Mouse (Mus musculus) midbrain, embryonic 16.5 days (tissue): Measurements from ENCODE around the gene Irf2bp2. TPM values are rescaled to one million over a fixed set of nuclear protein-coding genes. Genes with fewer than 3 reads are reported as not detected.

ENCODE experiments used
- ATAC-seq: fragments of 200-750 bp; cut with Nextera tagmentation; 2 replicates; pipeline ENCODE4 v1.8.0; 2017; ENCODE audit warnings: moderate TSS enrichment
- H3K27ac ChIP-seq: fragments of 300-500 bp; sonication (generic); 2 replicates; pipeline ENCODE4 v1.5.1; 2014; ENCODE audit warnings: mild to moderate bottlenecking, low read length, mixed read lengths
- H3K27me3 ChIP-seq: fragments of 300-500 bp; sonication (generic); 2 replicates; pipeline ENCODE4 v1.6.1; 2014; ENCODE audit warnings: low read depth, low read length, mixed read lengths; ENCODE audit not compliant: control insufficient read depth, insufficient read depth
- H3K36me3 ChIP-seq: fragments of 300-500 bp; sonication (generic); 2 replicates; pipeline ENCODE4 v1.6.1; 2014; ENCODE audit warnings: mild to moderate bottlenecking, low read length, moderate library complexity, mixed read lengths; ENCODE audit not compliant: control insufficient read depth, insufficient read depth
- H3K4me1 ChIP-seq: fragments of 300-500 bp; sonication (generic); 2 replicates; pipeline ENCODE4 v1.6.1; 2014; ENCODE audit warnings: mild to moderate bottlenecking, low read length, mixed read lengths; ENCODE audit not compliant: control insufficient read depth, insufficient read depth
- H3K4me2 ChIP-seq: fragments of 300-500 bp; sonication (generic); 2 replicates; pipeline ENCODE4 v1.6.1; 2014; ENCODE audit warnings: mild to moderate bottlenecking, low read length, mixed read lengths
- H3K4me3 ChIP-seq: fragments of 300-500 bp; sonication (generic); 2 replicates; pipeline ENCODE4 v1.5.1; 2014; ENCODE audit warnings: low read depth, mild to moderate bottlenecking, low read length, moderate library complexity, mixed read lengths
- H3K9ac ChIP-seq: fragments of 300-500 bp; sonication (generic); 2 replicates; pipeline ENCODE4 v1.6.1; 2014; ENCODE audit warnings: low read depth, low read length, mixed read lengths
- H3K9me3 ChIP-seq: fragments of 300-500 bp; sonication (generic); replicated peaks from 2 replicates; pipeline ENCODE4 v1.6.1; 2014; ENCODE audit warnings: mild to moderate bottlenecking, low read length, mixed read lengths; ENCODE audit not compliant: control insufficient read depth, poor library complexity, severe bottlenecking
- WGBS: fragments of 180-500 bp; shearing (Covaris S2); extraction: QIAGEN DNeasy Blood & Tissue Kit; methylation state at CpG from one replicate; pipeline ENCODE4 v1.1.7; 2014; 5-methylcytosine and 5-hydroxymethylcytosine counted together
- polyA plus RNA-seq: library from polyadenylated mRNA; unstranded; fragments of >200 nt; fragmentation: Nextera tagmentation; extraction: Ambion mirVana; gene quantifications from 2 replicates; pipeline ENCODE4 v1.2.1, GENCODE M21; 2015

The Irf2bp2 gene
- polyA plus RNA-seq, 1 experiment from 2014 or later = 9.6 TPM

- H3K4me1 ChIP-seq = peaks cover 36% of the 10 kb centered on the region
- H3K9ac ChIP-seq = no peak overlapping the region
- no peak overlapping the region for H3K4me3 ChIP-seq
- H3K27ac ChIP-seq = no peak overlapping the region
- no peaks in the 10 kb centered on the region for H3K9me3 ChIP-seq
- ATAC-seq = no peak
- H3K4me2 ChIP-seq = no peak overlapping the region
- no peaks in the 10 kb centered on the region for H3K27me3 ChIP-seq
- H3K36me3 ChIP-seq = no peaks in the 10 kb centered on the region
- WGBS = 41% methylated on average over 12 of the region's 12 CpGs
These were observed 4.4 kb upstream of the Irf2bp2 start for GRCm38 (mm10) chr8:126598218-126598617.

GRCm38 (mm10) chr8:126596721-126597120 lies 2.9 kb upstream of the Irf2bp2 start:
- Histone ChIP-seq H3K27ac (peak overlapping the region; percentile 99), H3K9ac (no peak overlapping the region), H3K4me1 (peaks cover 29% of the 10 kb centered on the region), H3K9me3 (no peaks in the 10 kb centered on the region), H3K4me2 (no peak overlapping the region; the same call in 1 of the 2 replicates), H3K4me3 (no peak overlapping the region), H3K36me3 (no peaks in the 10 kb centered on the region), H3K27me3 (no peaks in the 10 kb centered on the region)
- 72% methylated on average over 5 of the region's 5 CpGs for WGBS
- no peak for ATAC-seq

GRCm38 (mm10) chr8:126596097-126596634 lies 2.4 kb upstream of the Irf2bp2 start:
- ATAC-seq = no peak
- peak overlapping the region; percentile 100 for H3K9ac ChIP-seq
- peaks cover 2% of the 10 kb centered on the region; the same call in 1 of the 2 replicates for H3K36me3 ChIP-seq
- no peaks in the 10 kb centered on the region for H3K27me3 ChIP-seq
- 8% methylated on average over 12 of the region's 12 CpGs for WGBS
- peaks cover 25% of the 10 kb centered on the region for H3K4me1 ChIP-seq
- no peaks in the 10 kb centered on the region for H3K9me3 ChIP-seq
- peak overlapping the region; percentile 88 for H3K4me2 ChIP-seq
- peak overlapping the region; percentile 99 for H3K27ac ChIP-seq
- peak overlapping the region; percentile 8; the same call in 1 of the 2 replicates for H3K4me3 ChIP-seq

GRCm38 (mm10) chr8:126595204-126596061 lies 1.6 kb upstream of the Irf2bp2 start:
- no peak for ATAC-seq
- H3K4me2 ChIP-seq = peak overlapping the region; percentile 88
- no peaks in the 10 kb centered on the region for H3K9me3 ChIP-seq
- WGBS = 7% methylated on average over 16 of the region's 16 CpGs
- peaks cover 25% of the 10 kb centered on the region for H3K4me1 ChIP-seq
- H3K27ac ChIP-seq = peak overlapping the region; percentile 99
- H3K9ac ChIP-seq = peak overlapping the region; percentile 100
- no peaks in the 10 kb centered on the region for H3K27me3 ChIP-seq
- peaks cover 3% of the 10 kb centered on the region; the same call in 1 of the 2 replicates for H3K36me3 ChIP-seq
- H3K4me3 ChIP-seq = peak overlapping the region; percentile 70

GRCm38 (mm10) chr8:126594481-126595000 lies 755 bp upstream of the Irf2bp2 start:
- 0% methylated on average over 48 of the region's 48 CpGs for WGBS
- Histone ChIP-seq H3K27ac (peak overlapping the region; percentile 99), H3K4me3 (peak overlapping the region; percentile 70), H3K36me3 (peaks cover 3% of the 10 kb centered on the region; the same call in 1 of the 2 replicates), H3K27me3 (no peaks in the 10 kb centered on the region), H3K9ac (peak overlapping the region; percentile 100), H3K4me2 (peak overlapping the region; percentile 88), H3K9me3 (no peaks in the 10 kb centered on the region), H3K4me1 (peaks cover 34% of the 10 kb centered on the region)
- ATAC-seq = peak; percentile 95

GRCm38 (mm10) chr8:126592771-126593571 lies 815 bp downstream of the Irf2bp2 start:
- peak overlapping the region; percentile 70 for H3K4me3 ChIP-seq
- H3K4me2 ChIP-seq = peak overlapping the region; percentile 99
- H3K36me3 ChIP-seq = peaks cover 3% of the 10 kb centered on the region; the same call in 1 of the 2 replicates
- WGBS = under 1% methylated on average over 85 of the region's 113 CpGs
- H3K4me1 ChIP-seq = peaks cover 49% of the 10 kb centered on the region
- H3K27ac ChIP-seq = peak overlapping the region; percentile 99
- H3K27me3 ChIP-seq = no peaks in the 10 kb centered on the region
- H3K9ac ChIP-seq = peak overlapping the region; percentile 100
- H3K9me3 ChIP-seq = no peaks in the 10 kb centered on the region
- no peak for ATAC-seq

- Histone ChIP-seq H3K4me2 (peak overlapping the region; percentile 99), H3K4me3 (peak overlapping the region; percentile 70), H3K9ac (peak overlapping the region; percentile 100), H3K36me3 (peaks cover 3% of the 10 kb centered on the region; the same call in 1 of the 2 replicates), H3K27me3 (no peaks in the 10 kb centered on the region), H3K27ac (peak overlapping the region; percentile 99), H3K4me1 (peaks cover 55% of the 10 kb centered on the region), H3K9me3 (no peaks in the 10 kb centered on the region)
- WGBS = under 1% methylated on average over 33 of the region's 45 CpGs
- ATAC-seq = no peak
These were observed 1.4 kb downstream of the Irf2bp2 start for GRCm38 (mm10) chr8:126592381-126592770.

- ATAC-seq = no peak
- WGBS = under 1% methylated on average over 9 of the region's 9 CpGs
- H3K27me3 ChIP-seq = no peaks in the 10 kb centered on the region
These were observed 1.9 kb downstream of the Irf2bp2 start for GRCm38 (mm10) chr8:126591821-126592268.

More at GRCm38 (mm10) chr8:126591821-126592268, 1.9 kb downstream of the Irf2bp2 start:
- peak overlapping the region; percentile 99 for H3K4me2 ChIP-seq
- no peaks in the 10 kb centered on the region for H3K9me3 ChIP-seq
- H3K4me1 ChIP-seq = peaks cover 57% of the 10 kb centered on the region
- H3K36me3 ChIP-seq = peaks cover 3% of the 10 kb centered on the region; the same call in 1 of the 2 replicates
- peak overlapping the region; percentile 70 for H3K4me3 ChIP-seq
- peak overlapping the region; percentile 100 for H3K9ac ChIP-seq
- peak overlapping the region; percentile 99 for H3K27ac ChIP-seq
